Mouse (Mus musculus) kidney, embryonic 14.5 days (tissue): Measurements from ENCODE around the gene Sptlc2. TPM values are rescaled to one million over a fixed set of nuclear protein-coding genes. Genes with fewer than 3 reads are reported as not detected.
A peak's percentile ranks its signal among the peaks of the same experiment; 100 is the strongest.

Source experiments
- ATAC-seq: fragments of 200-750 bp; cut with Nextera tagmentation; 2 replicates; pipeline ENCODE4 v1.8.0; 2017; ENCODE audit warnings: moderate number of reproducible peaks, mild to moderate bottlenecking, moderate TSS enrichment, moderate library complexity; ENCODE audit not compliant: low FRiP score, low TSS enrichment
- H3K27ac ChIP-seq: fragments of 300-500 bp; sonication (generic); 2 replicates; pipeline ENCODE4 v1.5.1; 2014; ENCODE audit warnings: low read depth, mild to moderate bottlenecking, low read length, moderate library complexity, mixed read lengths
- H3K27me3 ChIP-seq: fragments of 300-500 bp; sonication (generic); 2 replicates; pipeline ENCODE4 v1.6.1; 2014; ENCODE audit warnings: mild to moderate bottlenecking, low read length; ENCODE audit not compliant: control insufficient read depth, insufficient read depth
- H3K36me3 ChIP-seq: fragments of 300-500 bp; sonication (generic); 2 replicates; pipeline ENCODE4 v1.6.1; 2014; ENCODE audit warnings: low read length, mixed read lengths; ENCODE audit not compliant: control insufficient read depth, insufficient read depth
- H3K4me1 ChIP-seq: fragments of 300-500 bp; sonication (generic); 2 replicates; pipeline ENCODE4 v1.6.1; 2014; ENCODE audit warnings: low read length, mixed read lengths; ENCODE audit not compliant: control insufficient read depth, insufficient read depth
- H3K4me2 ChIP-seq: fragments of 300-500 bp; sonication (generic); replicated peaks from 2 replicates; pipeline ENCODE4 v1.6.1; 2014; ENCODE audit warnings: low read depth, mild to moderate bottlenecking, low read length
- H3K4me3 ChIP-seq: fragments of 300-500 bp; sonication (generic); 2 replicates; pipeline ENCODE4 v1.5.1; 2014; ENCODE audit warnings: mild to moderate bottlenecking, low read length
- H3K9ac ChIP-seq: fragments of 300-500 bp; sonication (generic); 2 replicates; pipeline ENCODE4 v1.6.1; 2014; ENCODE audit warnings: low read depth, mild to moderate bottlenecking, low read length, moderate library complexity
- H3K9me3 ChIP-seq: fragments of 300-500 bp; sonication (generic); 2 replicates; pipeline ENCODE4 v1.6.1; 2016; ENCODE audit warnings: low read length; ENCODE audit not compliant: control insufficient read depth
- WGBS: fragments of 180-500 bp; shearing (Covaris S2); extraction: QIAGEN DNeasy Blood & Tissue Kit; methylation state at CpG from one replicate; pipeline ENCODE4 v1.1.7; 2014; 5-methylcytosine and 5-hydroxymethylcytosine counted together
- polyA plus RNA-seq: library from polyadenylated mRNA; unstranded; fragments of >200 nt; fragmentation: Nextera tagmentation; extraction: Ambion mirVana; gene quantifications from 2 replicates; pipeline ENCODE4 v1.2.1, GENCODE M21; 2014

Gene Sptlc2
- polyA plus RNA-seq, 1 experiment from 2014 or later, result 85.3 TPM

GRCm38 (mm10) chr12:87401883-87402282, 13.7 kb upstream of the Sptlc2 start:
- Histone ChIP-seq H3K4me2 (no peak overlapping the region), H3K9ac (no peak overlapping the region), H3K9me3 (no peaks in the 10 kb centered on the region), H3K36me3 (no peaks in the 10 kb centered on the region), H3K4me1 (no peaks in the 10 kb centered on the region), H3K27me3 (no peaks in the 10 kb centered on the region), H3K4me3 (no peak overlapping the region), H3K27ac (no peak overlapping the region)
- no peak for ATAC-seq
- WGBS, result 69% methylated on average over 6 of the region's 6 CpGs

DNA sequence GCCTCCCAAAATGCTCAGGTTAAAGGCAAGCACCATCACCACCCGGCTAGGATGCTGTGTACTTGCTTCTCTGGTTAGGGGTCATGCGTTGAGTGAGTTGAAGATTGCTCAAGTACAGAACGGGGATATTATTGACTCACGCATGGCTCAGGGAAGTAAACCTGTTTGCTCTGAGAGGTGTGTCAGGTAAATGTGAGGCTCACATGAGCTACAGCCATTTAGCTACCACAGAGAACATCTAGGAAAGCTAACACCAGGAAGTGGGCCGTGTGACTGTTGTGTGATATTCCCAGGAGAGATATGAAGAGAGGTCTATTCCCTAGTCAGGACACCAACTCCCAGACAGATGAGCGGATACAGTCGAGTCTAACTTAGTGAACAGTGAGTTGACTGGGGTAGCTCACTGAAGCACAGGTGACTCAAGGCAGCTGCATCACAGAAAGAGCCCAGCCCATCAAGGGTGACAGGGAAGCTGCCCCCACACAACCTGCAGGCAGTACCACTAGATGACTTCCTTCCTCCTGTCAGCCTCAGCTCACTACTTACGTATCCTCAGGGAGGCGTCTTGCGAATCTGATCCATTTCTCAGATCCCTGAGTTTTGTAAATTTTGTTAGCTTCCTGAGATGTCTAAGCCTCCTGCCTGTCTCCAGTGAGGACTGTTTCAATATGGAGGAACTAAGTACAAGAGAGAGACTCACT, 11.1 kb upstream of the Sptlc2 start:
- H3K4me1 ChIP-seq, result no peaks in the 10 kb centered on the region
- H3K36me3 ChIP-seq, result no peaks in the 10 kb centered on the region
- H3K9me3 ChIP-seq, result no peaks in the 10 kb centered on the region
- H3K27ac ChIP-seq, result no peak overlapping the region
- no peak overlapping the region for H3K9ac ChIP-seq
- no peak overlapping the region for H3K4me3 ChIP-seq
- WGBS, result 84% methylated on average over 10 of the region's 10 CpGs
- ATAC-seq, result no peak
- H3K27me3 ChIP-seq, result no peaks in the 10 kb centered on the region
- H3K4me2 ChIP-seq, result no peak overlapping the region

DNA sequence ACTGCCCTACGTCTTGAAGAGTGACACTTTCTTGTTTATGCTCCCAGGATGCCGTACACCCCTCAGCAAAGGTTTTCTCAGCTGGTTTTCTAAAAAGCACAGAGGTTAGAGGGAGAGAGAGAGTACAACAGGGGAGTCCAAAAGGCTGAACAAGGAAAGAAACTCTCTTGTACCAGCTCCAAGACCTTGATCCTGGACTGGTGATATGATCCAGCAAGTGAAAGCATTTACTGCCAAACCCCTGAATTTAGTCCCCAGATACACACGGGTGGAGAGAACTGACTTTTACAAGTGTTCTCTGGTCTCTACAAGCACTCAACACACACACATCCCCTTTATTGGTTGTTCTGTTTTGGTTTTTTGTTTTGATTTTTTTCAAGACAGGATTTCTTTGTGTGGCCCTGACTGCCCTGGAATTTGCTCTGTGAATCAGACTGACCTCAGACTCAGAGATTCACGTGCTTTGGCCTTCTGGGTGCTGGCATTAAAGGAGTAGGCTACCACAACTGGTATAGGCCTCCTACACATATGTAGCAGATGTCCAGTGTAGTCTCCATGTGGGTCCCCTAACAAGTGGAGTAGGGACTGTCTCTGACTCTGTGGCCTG, 9.8 kb upstream of the Sptlc2 start:
- Histone ChIP-seq H3K36me3 (no peaks in the 10 kb centered on the region), H3K4me3 (no peak overlapping the region), H3K4me1 (no peaks in the 10 kb centered on the region), H3K9me3 (no peaks in the 10 kb centered on the region), H3K4me2 (no peak overlapping the region), H3K9ac (no peak overlapping the region), H3K27me3 (no peaks in the 10 kb centered on the region), H3K27ac (no peak overlapping the region)
- no peak for ATAC-seq
- WGBS, result 69% methylated on average over 4 of the region's 4 CpGs

GRCm38 (mm10) chr12:87397126-87397525, 9.0 kb upstream of the Sptlc2 start:
- no peak for ATAC-seq
- Histone ChIP-seq H3K27me3 (no peaks in the 10 kb centered on the region), H3K4me1 (no peaks in the 10 kb centered on the region), H3K4me2 (no peak overlapping the region), H3K4me3 (no peak overlapping the region), H3K27ac (no peak overlapping the region), H3K9ac (no peak overlapping the region), H3K9me3 (no peaks in the 10 kb centered on the region), H3K36me3 (no peaks in the 10 kb centered on the region)
- 84% methylated on average over 3 of the region's 4 CpGs for WGBS

DNA sequence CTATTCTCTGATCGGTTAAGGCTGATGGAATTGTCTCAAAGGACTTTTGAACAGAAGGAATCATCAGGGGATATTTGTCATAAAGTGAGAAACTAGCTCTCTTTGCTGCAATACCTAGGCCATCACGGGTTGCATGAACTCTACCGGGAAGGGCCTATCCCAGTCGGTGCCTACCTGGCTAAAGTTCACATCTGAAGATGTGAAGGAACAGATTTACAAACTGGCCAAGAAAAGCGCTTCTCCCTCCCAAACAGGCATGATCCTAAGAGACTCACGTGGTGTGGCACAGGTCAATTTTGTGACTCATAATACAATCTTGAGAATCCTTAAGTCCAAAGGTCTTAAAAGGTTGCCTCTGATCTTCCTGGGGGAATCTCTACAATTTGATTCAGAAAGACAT, 6.2 kb upstream of the Sptlc2 start:
- Histone ChIP-seq H3K27me3 (no peaks in the 10 kb centered on the region), H3K4me3 (no peak overlapping the region)
- no peak for ATAC-seq

DNA sequence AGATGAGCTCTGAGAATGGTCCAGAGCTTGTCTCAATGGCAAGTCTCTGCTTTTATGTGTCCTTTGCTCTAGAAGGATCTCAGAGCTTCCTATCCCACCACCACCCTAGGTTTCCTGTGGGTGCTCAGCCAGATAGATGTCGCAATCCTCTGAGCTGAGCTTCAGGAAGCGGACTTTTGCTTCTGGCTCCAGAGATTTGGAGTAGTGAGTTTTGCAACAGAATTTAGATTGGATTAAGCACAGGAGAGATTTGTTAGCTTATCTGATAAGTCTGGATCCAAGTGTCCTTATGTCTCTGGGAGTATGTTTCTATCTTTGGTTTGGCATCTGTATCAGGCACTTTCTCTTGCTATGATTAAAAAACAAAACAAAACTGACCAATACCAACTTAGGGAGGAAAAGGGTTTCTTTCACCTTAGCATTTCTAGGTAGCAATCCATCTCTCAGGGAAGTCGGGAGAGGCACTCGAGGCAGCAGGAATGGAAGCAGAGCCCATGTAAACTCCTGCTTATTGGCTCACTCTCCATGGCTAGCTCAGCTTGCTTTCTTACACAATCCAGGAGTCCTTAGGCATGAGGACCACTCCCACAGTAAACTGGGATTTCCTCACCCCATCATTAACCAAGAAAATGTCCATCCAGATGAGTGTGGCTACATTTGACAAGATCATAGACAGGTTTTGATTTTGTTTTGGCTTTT, 5.4 kb upstream of the Sptlc2 start:
- ATAC-seq, result no peak

More for the DNA sequence above, 6.2 kb upstream of the Sptlc2 start:
- no peak overlapping the region for H3K4me2 ChIP-seq
- H3K4me1 ChIP-seq, result no peaks in the 10 kb centered on the region
- no peaks in the 10 kb centered on the region for H3K36me3 ChIP-seq
- 88% methylated on average over 6 of the region's 6 CpGs for WGBS
- H3K9me3 ChIP-seq, result no peaks in the 10 kb centered on the region
- H3K27ac ChIP-seq, result no peak overlapping the region
- no peak overlapping the region for H3K9ac ChIP-seq

DNA sequence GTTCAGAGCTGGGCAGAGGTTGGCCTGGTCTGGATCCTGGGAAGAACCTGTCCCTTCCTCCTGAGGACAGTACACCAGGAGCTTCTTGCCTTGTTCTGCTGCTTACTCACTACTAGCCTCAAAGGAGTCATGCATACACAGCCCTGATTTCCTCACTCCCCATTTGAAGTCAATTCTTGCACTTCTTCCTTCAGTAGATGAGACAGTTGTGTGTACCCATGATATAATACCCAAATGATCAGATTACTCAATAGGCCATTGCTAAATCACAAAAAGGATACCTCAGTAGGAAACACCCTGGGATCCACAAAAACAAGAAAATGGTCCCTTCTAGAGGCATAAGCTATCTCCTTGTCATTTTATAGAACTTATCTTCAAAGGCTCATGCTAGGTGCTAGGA, 3.2 kb upstream of the Sptlc2 start:
- H3K4me1 ChIP-seq, result peaks cover 7% of the 10 kb centered on the region; the same call in 1 of the 2 replicates
- no peak overlapping the region for H3K27ac ChIP-seq
- H3K36me3 ChIP-seq, result no peaks in the 10 kb centered on the region
- H3K4me3 ChIP-seq, result no peak overlapping the region
- H3K9me3 ChIP-seq, result no peaks in the 10 kb centered on the region
- H3K9ac ChIP-seq, result no peak overlapping the region
- no peak for ATAC-seq
- H3K27me3 ChIP-seq, result no peaks in the 10 kb centered on the region
- H3K4me2 ChIP-seq, result no peak overlapping the region

More for the DNA sequence above, 5.4 kb upstream of the Sptlc2 start:
- H3K9me3 ChIP-seq, result no peaks in the 10 kb centered on the region
- no peaks in the 10 kb centered on the region for H3K27me3 ChIP-seq
- no peak overlapping the region for H3K4me3 ChIP-seq
- H3K4me2 ChIP-seq, result no peak overlapping the region
- WGBS, result 79% methylated on average over 4 of the region's 4 CpGs
- no peaks in the 10 kb centered on the region for H3K36me3 ChIP-seq
- no peak overlapping the region for H3K9ac ChIP-seq
- no peak overlapping the region for H3K27ac ChIP-seq
- H3K4me1 ChIP-seq, result no peaks in the 10 kb centered on the region

- H3K9ac ChIP-seq, result no peak overlapping the region
- peak overlapping the region; percentile 48; the same call in 1 of the 2 replicates for H3K4me2 ChIP-seq
- no peak overlapping the region for H3K4me3 ChIP-seq
- H3K9me3 ChIP-seq, result no peaks in the 10 kb centered on the region
- H3K36me3 ChIP-seq, result no peaks in the 10 kb centered on the region
- no peak for ATAC-seq
- WGBS, result 56% methylated on average over 3 of the region's 3 CpGs
- no peaks in the 10 kb centered on the region for H3K27me3 ChIP-seq
- no peak overlapping the region for H3K27ac ChIP-seq
- H3K4me1 ChIP-seq, result peaks cover 7% of the 10 kb centered on the region; the same call in 1 of the 2 replicates
These were observed 1.1 kb upstream of the Sptlc2 start for GRCm38 (mm10) chr12:87389231-87389630.
